19 mouse cellular contexts compared by ENCODE assay signal in the genomic region with DNA sequence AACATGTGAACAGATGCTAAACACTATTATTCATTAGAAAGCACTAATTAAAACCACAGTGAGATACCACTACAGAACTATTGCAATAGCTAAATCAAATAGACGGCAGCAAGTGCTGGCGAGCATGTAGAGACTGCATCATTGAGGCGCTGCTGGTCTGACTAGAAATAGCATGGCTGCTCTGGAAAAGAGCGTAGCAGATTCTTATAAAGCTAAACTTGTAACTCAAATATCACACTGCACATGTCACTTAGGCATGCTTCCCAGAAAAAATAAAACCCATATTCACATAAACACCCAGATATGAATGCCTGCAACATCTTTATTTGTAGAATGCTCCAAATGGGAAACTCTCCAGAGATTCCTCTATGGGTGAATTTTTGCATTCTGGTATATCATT.
A peak's percentile ranks its signal among the peaks of the same experiment; 100 is the strongest.
DNase-seq lines count a peak whose midpoint lies in the region; ATAC-seq and TF ChIP-seq lines count a peak whose summit lies in the region.
"Had no signal": no experiment of that assay in that cellular context is flagged by ENCODE, and none has a peak within 500 bp of the region (broad histone marks: within the 10 kb centered on the region; RNA-seq: fewer than 3 reads in every experiment).

No protein-coding gene starts in this region.

- no peak overlapping the region for H3K4me2 ChIP-seq in forebrain, embryonic 13.5 days
- H3K4me2 ChIP-seq in forebrain, embryonic 11.5 days (ENCODE audit: low read depth, low read length, severe bottlenecking) = no peak overlapping the region
- H3K4me2 ChIP-seq: embryonic facial prominence, embryonic 13.5 days; heart, embryonic 13.5 days had no signal

- no peaks in the 10 kb centered on the region for H3K36me3 ChIP-seq in forebrain, embryonic 13.5 days (ENCODE audit: poor library complexity, severe bottlenecking)
- H3K36me3 ChIP-seq in forebrain, embryonic 11.5 days (ENCODE audit: control insufficient read depth, insufficient read depth, low read length) = no peaks in the 10 kb centered on the region
- H3K36me3 ChIP-seq: embryonic facial prominence, embryonic 13.5 days; G1E; heart, embryonic 13.5 days had no signal

- WGBS in forebrain, embryonic 13.5 days = 89% methylated on average over 4 of the region's 4 CpGs
- 95% methylated on average over 4 of the region's 4 CpGs for WGBS in forebrain, embryonic 11.5 days

- no peak for DNase-seq in forebrain, embryonic 11.5 days (ENCODE audit: low spot score)
- no peak for DNase-seq in layer of hippocampus, adult 2 months (ENCODE audit: low spot score in 2 of 2)
- DNase-seq in layer of hippocampus, adult 9-10 months (ENCODE audit: low spot score) = no peak
- peak; percentile 17 for DNase-seq in right cerebral cortex, postnatal 4 days
- DNase-seq in right cerebral cortex, adult 2 months (ENCODE audit: low spot score in 2 of 2) = no peak
- DNase-seq in thymus, postnatal 4 days = no peak
- DNase-seq: adrenal gland, adult 8-10 months; B cell, adult 2 months; cerebellum, postnatal 36 days; gastrocnemius, postnatal 36 days; heart, postnatal 36 days had no signal

- no peaks in the 10 kb centered on the region for H3K27me3 ChIP-seq in forebrain, embryonic 13.5 days
- H3K27me3 ChIP-seq in forebrain, embryonic 11.5 days (ENCODE audit: control insufficient read depth, insufficient read depth, low read length) = no peaks in the 10 kb centered on the region
- H3K27me3 ChIP-seq: embryonic facial prominence, embryonic 13.5 days; heart, embryonic 13.5 days had no signal

- no peaks in the 10 kb centered on the region for H3K4me1 ChIP-seq in forebrain, embryonic 13.5 days
- no peaks in the 10 kb centered on the region for H3K4me1 ChIP-seq in forebrain, embryonic 11.5 days (replicated peaks; ENCODE audit: control insufficient read depth, insufficient read depth, low read length)
- H3K4me1 ChIP-seq: embryonic facial prominence, embryonic 13.5 days; heart, embryonic 13.5 days had no signal

- no peaks in the 10 kb centered on the region for H3K9me3 ChIP-seq in forebrain, embryonic 13.5 days (replicated peaks)
- no peaks in the 10 kb centered on the region for H3K9me3 ChIP-seq in forebrain, embryonic 11.5 days (ENCODE audit: control insufficient read depth, low read length)
- H3K9me3 ChIP-seq: embryonic facial prominence, embryonic 13.5 days; G1E; heart, embryonic 13.5 days had no signal

- 0 out of 2 replicates have a peak, but pooled peaks have one; percentile 6 for TF ChIP-seq CTCF in layer of hippocampus, adult 2 months (conservative IDR thresholded peaks at IDR 0.05)

- no peak overlapping the region for H3K9ac ChIP-seq in forebrain, embryonic 13.5 days
- no peak overlapping the region for H3K9ac ChIP-seq in forebrain, embryonic 11.5 days (ENCODE audit: low read length)
- H3K9ac ChIP-seq: embryonic facial prominence, embryonic 13.5 days; heart, embryonic 13.5 days had no signal

- no peak overlapping the region for H3K27ac ChIP-seq in forebrain, embryonic 13.5 days
- H3K27ac ChIP-seq in forebrain, embryonic 11.5 days (ENCODE audit: low read depth, low read length) = no peak overlapping the region
- H3K27ac ChIP-seq in layer of hippocampus, adult 2 months = no peak overlapping the region
- H3K27ac ChIP-seq: embryonic facial prominence, embryonic 13.5 days; heart, embryonic 13.5 days had no signal

- ATAC-seq in forebrain, embryonic 13.5 days = peak; percentile 67; the same call in 1 of the 2 replicates
- ATAC-seq in forebrain, embryonic 11.5 days (replicated peaks; ENCODE audit: low FRiP score) = no peak
- ATAC-seq in erythroid progenitor cell, adult 5-6 weeks (replicated peaks; ENCODE audit: low FRiP score, poor library complexity, severe bottlenecking) = no peak
- ATAC-seq: CD4-positive, CD25-positive, alpha-beta regulatory T cell, adult 4 months; hindbrain, embryonic 16.5 days; inflammation-experienced regulatory T-cells, adult 6 months had no signal

- H3K4me3 ChIP-seq in forebrain, embryonic 13.5 days = no peak overlapping the region
- no peak overlapping the region for H3K4me3 ChIP-seq in forebrain, embryonic 11.5 days (ENCODE audit: low read depth, low read length)
- no peak overlapping the region for H3K4me3 ChIP-seq in layer of hippocampus, adult 2 months
- H3K4me3 ChIP-seq: embryonic facial prominence, embryonic 13.5 days; heart, embryonic 13.5 days had no signal
